Mouse (Mus musculus): Measurements from ENCODE around the gene Mrs2.

GRCm38 (mm10) chr13:25020540-25020892 is 337 bp upstream of the Mrs2 start:
- TF ChIP-seq CTCF (IDR thresholded peaks at IDR 0.05; ENCODE audit: low read depth, low read length) (no peak), POLR2AphosphoS5 (IDR thresholded peaks at IDR 0.05; ENCODE audit: insufficient replicate concordance, low read depth, low read length) (no peak)

Data from G1E (cell line).